Mouse (Mus musculus) forebrain, embryonic 10.5 days (tissue): ENCODE results near the gene Aif1. TPM values are rescaled to one million over a fixed set of nuclear protein-coding genes. Genes with fewer than 3 reads are reported as not detected.

Experiments used
- DNase-seq: peaks from one replicate; pipeline ENCODE4 v3.0.0-alpha.2; 2017; ENCODE audit warnings: low spot score; ENCODE audit errors: extremely low spot score
- H3K27ac ChIP-seq: fragments of 300-500 bp; sonication (generic); 2 replicates; pipeline ENCODE4 v1.5.1; 2016; ENCODE audit warnings: mild to moderate bottlenecking
- H3K27me3 ChIP-seq: fragments of 300-500 bp; sonication (generic); 2 replicates; pipeline ENCODE4 v1.6.1; 2016; ENCODE audit warnings: mild to moderate bottlenecking; ENCODE audit not compliant: poor library complexity, severe bottlenecking
- H3K36me3 ChIP-seq: fragments of 300-500 bp; sonication (generic); replicated peaks from 2 replicates; pipeline ENCODE4 v1.6.1; 2016; ENCODE audit warnings: mild to moderate bottlenecking, moderate library complexity
- H3K4me1 ChIP-seq: fragments of 300-500 bp; sonication (generic); 2 replicates; pipeline ENCODE4 v1.6.1; 2016
- H3K4me3 ChIP-seq: fragments of 300-500 bp; sonication (generic); 2 replicates; pipeline ENCODE4 v1.5.1; 2016; ENCODE audit warnings: mild to moderate bottlenecking, moderate library complexity
- H3K9me3 ChIP-seq: fragments of 300-500 bp; sonication (generic); 2 replicates; pipeline ENCODE4 v1.6.1; 2016; ENCODE audit warnings: mild to moderate bottlenecking, moderate library complexity
- WGBS: fragments of 180-500 bp; shearing (Covaris S2); methylation state at CpG from one replicate; pipeline ENCODE4 v1.1.7; 2016; 5-methylcytosine and 5-hydroxymethylcytosine counted together
- polyA plus RNA-seq: library from polyadenylated mRNA; unstranded; fragments of >200 nt; fragmentation: Nextera tagmentation; extraction: Ambion mirVana; gene quantifications from 2 replicates; pipeline ENCODE4 v1.2.1, GENCODE M21; 2016

Gene Aif1
- polyA plus RNA-seq, 1 experiment from 2014 or later, result 3.9 TPM

- Histone ChIP-seq H3K4me3 (no peak overlapping the region), H3K27me3 (no peaks in the 10 kb centered on the region)
Measured at GRCm38 (mm10) chr17:35172445-35173234, 3.2 kb downstream of the Aif1 start.

GRCm38 (mm10) chr17:35168541-35169207 is 7.2 kb downstream of the Aif1 start:
- Histone ChIP-seq H3K36me3 (no peaks in the 10 kb centered on the region; the same call in 1 of the 2 replicates), H3K9me3 (no peaks in the 10 kb centered on the region), H3K4me3 (no peak overlapping the region), H3K27ac (0 out of 2 replicates have a peak overlapping the region, but pooled peaks have one; percentile 17), H3K4me1 (peaks cover 12% of the 10 kb centered on the region), H3K27me3 (no peaks in the 10 kb centered on the region)
- WGBS, result 25% methylated on average over 4 of the region's 4 CpGs
- no peak for DNase-seq

More at GRCm38 (mm10) chr17:35172445-35173234, 3.2 kb downstream of the Aif1 start:
- H3K36me3 ChIP-seq, result no peaks in the 10 kb centered on the region
- no peaks in the 10 kb centered on the region for H3K9me3 ChIP-seq
- no peak overlapping the region for H3K27ac ChIP-seq
- 0 out of 2 replicates have a peak, but pooled peaks cover 3% of the 10 kb centered on the region for H3K4me1 ChIP-seq
- WGBS, result 76% methylated on average over 11 of the region's 11 CpGs
- no peak for DNase-seq

GRCm38 (mm10) chr17:35167794-35168193 is 8.1 kb downstream of the Aif1 start:
- no peak for DNase-seq
- Histone ChIP-seq H3K4me3 (no peak overlapping the region), H3K9me3 (no peaks in the 10 kb centered on the region), H3K27ac (no peak overlapping the region), H3K4me1 (peaks cover 21% of the 10 kb centered on the region), H3K27me3 (no peaks in the 10 kb centered on the region), H3K36me3 (peaks cover 6% of the 10 kb centered on the region)
- WGBS, result 88% methylated on average over 7 of the region's 7 CpGs

GRCm38 (mm10) chr17:35166352-35167035 is 9.4 kb downstream of the Aif1 start:
- WGBS, result 74% methylated on average over 8 of the region's 8 CpGs
- DNase-seq, result no peak
- H3K27ac ChIP-seq, result peak overlapping the region; percentile 99
- H3K9me3 ChIP-seq, result no peaks in the 10 kb centered on the region
- peaks cover 34% of the 10 kb centered on the region for H3K4me1 ChIP-seq
- peaks cover 19% of the 10 kb centered on the region for H3K36me3 ChIP-seq
- peak overlapping the region; percentile 99 for H3K4me3 ChIP-seq
- no peaks in the 10 kb centered on the region for H3K27me3 ChIP-seq

DNA sequence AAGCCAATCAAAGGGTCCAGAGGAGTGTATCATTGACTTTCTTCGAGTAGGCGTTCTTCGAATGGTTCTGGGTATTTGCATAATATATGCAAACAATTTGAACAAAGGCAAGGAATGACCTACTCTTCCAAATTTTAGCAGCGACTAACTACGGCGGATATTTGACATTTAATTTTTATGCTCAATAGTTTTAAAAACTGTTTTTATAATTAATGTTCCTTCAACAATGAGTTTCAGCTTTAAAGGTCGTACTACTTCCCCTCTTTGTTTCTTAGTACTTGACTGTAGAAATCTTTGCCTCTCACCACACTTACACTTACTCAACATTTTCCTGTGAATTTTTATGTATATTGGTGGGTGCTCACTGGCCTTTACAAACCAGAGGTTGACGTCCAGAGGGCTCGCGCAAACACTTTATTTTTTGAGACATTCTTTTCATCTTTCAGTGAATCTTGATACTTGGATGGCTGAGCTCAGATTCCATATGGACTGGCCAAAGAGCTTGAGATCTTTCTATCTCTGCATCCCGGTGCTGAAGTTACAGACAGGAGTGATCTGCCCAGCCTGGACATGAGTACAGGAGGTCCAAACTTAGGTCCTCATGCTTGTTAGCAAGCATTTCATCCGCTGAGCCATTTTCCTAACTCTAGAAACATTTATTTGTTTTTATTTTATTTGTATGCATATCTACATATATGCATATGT is 10.3 kb downstream of the Aif1 start:
- Histone ChIP-seq H3K27ac (peak overlapping the region; percentile 99), H3K36me3 (peaks cover 28% of the 10 kb centered on the region), H3K9me3 (no peaks in the 10 kb centered on the region), H3K4me3 (peak overlapping the region; percentile 99), H3K4me1 (peaks cover 38% of the 10 kb centered on the region), H3K27me3 (no peaks in the 10 kb centered on the region)
- 26% methylated on average over 12 of the region's 12 CpGs for WGBS
- no peak for DNase-seq

- Histone ChIP-seq H3K4me3 (peak within 1 kb of the TSS; percentile 99), H3K27me3 (no peaks in the 10 kb centered on the region), H3K9me3 (no peaks in the 10 kb centered on the region), H3K27ac (peak within 1 kb of the TSS; percentile 99), H3K4me1 (peaks cover 38% of the 10 kb centered on the region), H3K36me3 (peaks cover 36% of the 10 kb centered on the region)
- DNase-seq, result peak; percentile 99
- WGBS, result under 1% methylated on average over 80 of the region's 89 CpGs
Measured at GRCm38 (mm10) chr17:35164568-35165450, 11.1 kb downstream of the Aif1 start, which contains the start of gene Prrc2a. Gene Prrc2a (minus strand): TSS chr17:35164897.

GRCm38 (mm10) chr17:35164218-35164567 is 11.7 kb downstream of the Aif1 start:
- H3K9me3 ChIP-seq, result no peaks in the 10 kb centered on the region
- H3K4me1 ChIP-seq, result peaks cover 38% of the 10 kb centered on the region
- peak overlapping the region; percentile 99 for H3K4me3 ChIP-seq
- H3K27me3 ChIP-seq, result no peaks in the 10 kb centered on the region
- no peak for DNase-seq
- H3K27ac ChIP-seq, result peak overlapping the region; percentile 99
- 1% methylated on average over 27 of the region's 28 CpGs for WGBS
- H3K36me3 ChIP-seq, result peaks cover 42% of the 10 kb centered on the region

DNA sequence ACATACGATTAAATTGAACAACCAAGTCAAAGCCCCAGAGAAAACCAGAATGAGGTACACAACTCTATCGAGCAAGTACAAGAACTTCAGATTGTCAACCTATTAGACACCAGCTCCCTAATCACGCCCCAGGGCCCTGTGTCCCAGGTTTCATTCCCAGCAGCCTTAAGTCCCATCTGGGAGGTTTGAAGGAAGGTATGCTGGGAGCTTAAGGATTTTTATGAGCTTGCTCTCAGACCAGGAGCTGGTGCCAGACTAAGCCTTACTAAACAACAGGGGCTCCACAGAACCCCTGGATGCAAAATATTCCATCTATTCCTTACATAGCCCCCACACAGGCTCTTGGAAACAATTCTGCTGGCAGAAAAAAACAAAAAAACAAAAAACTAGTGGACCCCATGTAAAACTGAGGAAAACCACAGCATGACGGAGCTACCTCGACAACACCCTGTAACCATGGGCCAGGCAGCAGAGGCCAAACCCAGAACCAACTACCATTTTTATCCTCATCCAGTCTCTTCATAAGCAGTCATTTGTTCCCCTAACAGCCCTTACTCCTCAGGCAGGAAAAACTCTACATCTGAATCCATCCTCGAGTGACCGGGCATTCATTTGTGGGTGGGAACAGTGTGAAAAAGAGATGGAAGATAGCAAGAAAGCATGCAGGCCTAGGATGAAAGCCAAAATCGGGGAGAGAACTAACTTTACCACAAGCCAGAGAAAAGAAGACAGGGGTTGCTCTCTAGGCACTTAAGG is 12.4 kb downstream of the Aif1 start:
- Histone ChIP-seq H3K4me1 (peaks cover 38% of the 10 kb centered on the region), H3K27ac (peak overlapping the region; percentile 99), H3K4me3 (peak overlapping the region; percentile 99), H3K36me3 (peaks cover 49% of the 10 kb centered on the region), H3K9me3 (no peaks in the 10 kb centered on the region), H3K27me3 (no peaks in the 10 kb centered on the region)
- no peak for DNase-seq
- 26% methylated on average over 8 of the region's 8 CpGs for WGBS

- H3K27ac ChIP-seq, result peak overlapping the region; percentile 99
- no peak for DNase-seq
Measured at GRCm38 (mm10) chr17:35162730-35163129, 13.1 kb downstream of the Aif1 start.

DNA sequence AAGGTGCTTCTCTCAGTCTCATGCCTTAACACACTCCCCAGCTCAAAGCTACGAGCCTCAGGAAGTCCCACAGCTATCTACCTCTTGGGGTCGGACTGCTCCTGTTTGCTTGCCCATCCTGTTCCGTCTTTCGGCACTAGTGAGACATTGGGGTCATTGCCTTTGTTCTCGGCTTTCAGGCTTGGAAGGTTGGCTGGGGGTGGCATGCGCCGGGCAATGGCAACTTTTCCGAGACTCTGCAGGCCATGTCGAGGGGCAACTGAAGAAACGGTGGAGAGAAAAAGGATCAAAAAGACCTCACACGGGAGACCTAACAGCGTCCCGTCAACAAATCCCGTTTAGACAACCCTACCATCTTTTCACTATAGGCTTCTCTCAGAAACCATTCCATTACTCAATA is 13.7 kb downstream of the Aif1 start:
- no peak overlapping the region for H3K27ac ChIP-seq
- H3K36me3 ChIP-seq, result peaks cover 63% of the 10 kb centered on the region
- no peaks in the 10 kb centered on the region for H3K27me3 ChIP-seq
- peaks cover 38% of the 10 kb centered on the region for H3K4me1 ChIP-seq
- 86% methylated on average over 14 of the region's 14 CpGs for WGBS
- no peak for DNase-seq
- peak overlapping the region; percentile 99 for H3K4me3 ChIP-seq
- H3K9me3 ChIP-seq, result no peaks in the 10 kb centered on the region

More at GRCm38 (mm10) chr17:35162730-35163129, 13.1 kb downstream of the Aif1 start:
- no peaks in the 10 kb centered on the region for H3K9me3 ChIP-seq
- peak overlapping the region; percentile 99 for H3K4me3 ChIP-seq
- 73% methylated on average over 12 of the region's 12 CpGs for WGBS
- no peaks in the 10 kb centered on the region for H3K27me3 ChIP-seq
- peaks cover 57% of the 10 kb centered on the region for H3K36me3 ChIP-seq
- H3K4me1 ChIP-seq, result peaks cover 38% of the 10 kb centered on the region

DNA sequence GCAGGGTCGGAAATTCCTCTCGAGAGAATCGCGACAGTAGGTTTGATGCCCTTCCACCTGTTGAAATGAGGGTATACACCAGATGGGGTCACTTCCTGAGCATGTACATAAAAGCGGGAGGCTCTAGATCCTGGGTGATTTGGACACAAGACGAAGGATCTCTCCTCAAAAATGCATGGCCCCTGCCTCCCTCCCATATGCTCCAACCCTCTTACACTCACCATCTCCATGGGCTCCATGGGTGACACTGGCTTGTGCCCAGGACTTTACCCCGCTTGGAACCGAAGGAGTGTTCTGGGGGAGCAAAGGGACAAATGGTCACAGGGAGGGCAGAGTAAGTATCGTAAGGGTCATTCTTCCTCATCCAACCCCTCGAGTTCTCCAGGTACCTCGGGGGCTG is 14.4 kb downstream of the Aif1 start:
- H3K27ac ChIP-seq, result no peak overlapping the region
- no peaks in the 10 kb centered on the region for H3K9me3 ChIP-seq
- H3K4me1 ChIP-seq, result peaks cover 35% of the 10 kb centered on the region
- no peak for DNase-seq
- 92% methylated on average over 11 of the region's 11 CpGs for WGBS
- H3K27me3 ChIP-seq, result no peaks in the 10 kb centered on the region
- peak overlapping the region; percentile 99 for H3K4me3 ChIP-seq
- peaks cover 70% of the 10 kb centered on the region for H3K36me3 ChIP-seq
